Mouse (Mus musculus): ENCODE data around the gene Ivns1abp. TPM values are rescaled to one million over a fixed set of nuclear protein-coding genes. Genes with fewer than 3 reads are reported as not detected.

The Ivns1abp gene
- total and polyA plus RNA-seq, 3 experiments, result 77.6 to 216 (median 197) TPM

- no peak for DNase-seq (ENCODE audit: extremely low read depth)
- H3K4me2 ChIP-seq (ENCODE audit: insufficient read depth, low read depth, poor library complexity, severe bottlenecking), result no peak overlapping the region
- no peaks in the 10 kb centered on the region for H3K27me3 ChIP-seq (replicated peaks)
- H3K4me1 ChIP-seq (ENCODE audit: control insufficient read depth in 1 of 2, insufficient read depth in 2 of 2), result peaks cover 11 to 26% of the 10 kb centered on the region in 2 experiments; a peak in 3 of 4 replicates
- no peak overlapping the region for H3K4me3 ChIP-seq (replicated peaks in 1 of 3; ENCODE audit: low read depth in 2 of 3, low read length in 2 of 3, poor library complexity in 1 of 3)
- in situ Hi-C loops (cut with MboI; ENCODE audit: low pct_ligation_motif_present, low pct_unique_long_range_greater_than_20kb, low sequenced_read_pairs) (no loop called here), dilution Hi-C loops (cut with MboI; ENCODE audit: extremely low pct_ligation_motif_present, extremely low pct_unique_long_range_greater_than_20kb, low sequenced_read_pairs) (no loop called here)
- H3K36me3 ChIP-seq (replicated peaks in 1 of 2; ENCODE audit: control insufficient read depth in 1 of 2, insufficient read depth in 1 of 2, low read length in 1 of 2), result peaks cover 11 to 25% of the 10 kb centered on the region in 2 experiments
- no peak overlapping the region for H3K9ac ChIP-seq (ENCODE audit: insufficient read depth, low read depth)
- no peaks in the 10 kb centered on the region for H3K9me3 ChIP-seq (replicated peaks; ENCODE audit: low read length)
- no peaks in the 10 kb centered on the region for H3K79me2 ChIP-seq (replicated peaks; ENCODE audit: control insufficient read depth, extremely low read depth, insufficient read depth, poor library complexity, severe bottlenecking)
- no peak for TF ChIP-seq IRF4 (IDR thresholded peaks at IDR 0.05; ENCODE audit: low read depth, low read length)
- TF ChIP-seq ZMIZ1 (IDR thresholded peaks at IDR 0.05; ENCODE audit: low read depth, low read length), result no peak
- TF ChIP-seq BHLHE40 (IDR thresholded peaks at IDR 0.05; ENCODE audit: low read depth, low read length), result no peak
- no peak for TF ChIP-seq GABPA (IDR thresholded peaks at IDR 0.05; ENCODE audit: insufficient replicate concordance, low read depth, low read length)
- TF ChIP-seq MEF2A (IDR thresholded peaks at IDR 0.05; ENCODE audit: borderline replicate concordance, low read depth, low read length), result no peak
- no peak for TF ChIP-seq MAFK (IDR thresholded peaks at IDR 0.05; ENCODE audit: insufficient replicate concordance, low read length)
- no peak for TF ChIP-seq ELF1 (IDR thresholded peaks at IDR 0.05; ENCODE audit: low read depth, low read length)
- TF ChIP-seq TBP (conservative IDR thresholded peaks at IDR 0.05; ENCODE audit: low read depth, low read length), result no peak
- no peak for TF ChIP-seq EP300 (IDR thresholded peaks at IDR 0.05; ENCODE audit: low read length)
- TF ChIP-seq MYC (IDR thresholded peaks at IDR 0.05; ENCODE audit: low read depth, low read length), result no peak
- no peak for TF ChIP-seq E2F4 (IDR thresholded peaks at IDR 0.05; ENCODE audit: insufficient replicate concordance, low read depth, low read length)
- no peak overlapping the region for H3K27ac ChIP-seq (ENCODE audit: insufficient read depth, low read depth)
Observed at GRCm38 (mm10) chr1:151372823-151373222, 28.5 kb downstream of the Ivns1abp start.

- dilution Hi-C loops (cut with MboI; ENCODE audit: extremely low pct_ligation_motif_present, extremely low pct_unique_long_range_greater_than_20kb, low sequenced_read_pairs), result no loop called here
- in situ Hi-C loops (cut with MboI; ENCODE audit: low pct_ligation_motif_present, low pct_unique_long_range_greater_than_20kb, low sequenced_read_pairs), result no loop called here
- H3K4me3 ChIP-seq (replicated peaks in 1 of 3; ENCODE audit: low read depth in 2 of 3, low read length in 2 of 3, poor library complexity in 1 of 3), result no peak overlapping the region
- no peaks in the 10 kb centered on the region for H3K9me3 ChIP-seq (replicated peaks; ENCODE audit: low read length)
- no peaks in the 10 kb centered on the region for H3K27me3 ChIP-seq (replicated peaks)
- H3K36me3 ChIP-seq (replicated peaks in 1 of 2; ENCODE audit: control insufficient read depth in 1 of 2, insufficient read depth in 1 of 2, low read length in 1 of 2), result peaks cover 0 to 20% of the 10 kb centered on the region in 2 experiments
- H3K4me1 ChIP-seq (ENCODE audit: control insufficient read depth in 1 of 2, insufficient read depth in 2 of 2), result no peaks in the 10 kb centered on the region
- no peak for TF ChIP-seq GABPA (IDR thresholded peaks at IDR 0.05; ENCODE audit: insufficient replicate concordance, low read depth, low read length)
- no peak; the same call in 1 of the 2 replicates for TF ChIP-seq RAD21 (IDR thresholded peaks at IDR 0.05; ENCODE audit: low read depth, low read length)
- TF ChIP-seq POLR2AphosphoS2 (IDR thresholded peaks at IDR 0.05; ENCODE audit: low read depth, low read length), result no peak
- TF ChIP-seq IRF4 (IDR thresholded peaks at IDR 0.05; ENCODE audit: low read depth, low read length), result no peak
- peak in 1 of 2 experiments; percentile 39; a peak in 2 of 4 replicates for TF ChIP-seq CTCF (conservative IDR thresholded peaks at IDR 0.05 in 1 of 2, IDR thresholded peaks at IDR 0.05 in 1 of 2; ENCODE audit: low read depth in 2 of 2, low read length in 2 of 2)
- TF ChIP-seq SMC3 (IDR thresholded peaks at IDR 0.05; ENCODE audit: low read depth, low read length), result 0 out of 2 replicates have a peak, but pooled peaks have one; percentile 2
- DNase-seq (ENCODE audit: extremely low read depth), result no peak
- H3K9ac ChIP-seq (ENCODE audit: insufficient read depth, low read depth), result no peak overlapping the region
- no peak overlapping the region for H3K27ac ChIP-seq (ENCODE audit: insufficient read depth, low read depth)
- H3K79me2 ChIP-seq (replicated peaks; ENCODE audit: control insufficient read depth, extremely low read depth, insufficient read depth, poor library complexity, severe bottlenecking), result no peaks in the 10 kb centered on the region
- no peak overlapping the region for H3K4me2 ChIP-seq (ENCODE audit: insufficient read depth, low read depth, poor library complexity, severe bottlenecking)
Observed at GRCm38 (mm10) chr1:151377353-151377752, 33.1 kb downstream of the Ivns1abp start.
